Mouse (Mus musculus) lung, postnatal 36 days (tissue): ENCODE results near the gene Cntrl.

Experiments used
- DNase-seq: peaks from one replicate; pipeline ENCODE4 v3.0.0; 2022; ENCODE audit warnings: mixed read lengths

The Cntrl gene

GRCm38 (mm10) chr2:35109141-35109923 lies at the start of gene Cntrl:
Gene Cntrl, plus strand, starts transcription at chr2:35109492.
- peak; percentile 97 for DNase-seq

DNA sequence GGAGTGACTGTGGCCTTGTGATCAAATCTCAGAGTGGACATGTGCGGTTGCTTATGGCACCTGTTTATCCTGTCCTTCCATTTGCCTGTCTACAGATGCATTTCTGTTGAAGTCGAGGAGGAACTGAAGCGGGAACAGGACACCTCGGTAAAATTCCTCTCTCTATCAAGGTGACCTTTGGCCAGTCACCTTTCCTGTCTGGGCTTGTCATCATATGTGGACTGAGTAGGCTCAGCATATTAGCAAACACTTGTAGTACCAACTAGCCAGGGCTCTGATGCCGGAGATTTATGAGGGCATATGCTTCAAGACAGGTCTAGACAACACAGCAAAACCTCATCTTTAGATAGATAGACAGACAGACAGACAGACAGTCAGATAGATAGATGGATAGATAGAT lies 49.0 kb upstream of the Cntrl start:
- DNase-seq = no peak

DNA sequence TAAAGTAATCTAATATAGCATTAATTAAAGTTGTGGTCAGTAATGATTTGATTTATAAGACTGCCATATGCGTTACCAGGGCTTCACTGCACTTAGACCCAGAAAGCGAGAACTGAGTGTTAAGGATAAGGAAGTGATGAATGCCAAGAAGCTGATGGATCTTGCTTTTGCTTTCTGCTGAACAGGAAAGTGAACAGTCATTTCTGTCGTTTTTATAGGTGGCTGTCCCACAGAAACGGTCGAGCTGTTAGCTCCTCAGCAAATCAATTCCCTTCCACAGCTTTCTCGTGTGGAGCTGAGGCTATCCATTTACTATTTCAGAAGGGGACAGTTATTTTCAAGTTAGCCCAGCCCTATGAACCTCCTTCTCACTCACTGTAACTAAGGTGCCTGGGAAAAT lies 48.4 kb upstream of the Cntrl start:
- no peak for DNase-seq

GRCm38 (mm10) chr2:35061338-35061737 lies 48.0 kb upstream of the Cntrl start, which contains the start of gene Hc:
Gene Hc, minus strand, starts transcription at chr2:35061438.
- no peak for DNase-seq

DNA sequence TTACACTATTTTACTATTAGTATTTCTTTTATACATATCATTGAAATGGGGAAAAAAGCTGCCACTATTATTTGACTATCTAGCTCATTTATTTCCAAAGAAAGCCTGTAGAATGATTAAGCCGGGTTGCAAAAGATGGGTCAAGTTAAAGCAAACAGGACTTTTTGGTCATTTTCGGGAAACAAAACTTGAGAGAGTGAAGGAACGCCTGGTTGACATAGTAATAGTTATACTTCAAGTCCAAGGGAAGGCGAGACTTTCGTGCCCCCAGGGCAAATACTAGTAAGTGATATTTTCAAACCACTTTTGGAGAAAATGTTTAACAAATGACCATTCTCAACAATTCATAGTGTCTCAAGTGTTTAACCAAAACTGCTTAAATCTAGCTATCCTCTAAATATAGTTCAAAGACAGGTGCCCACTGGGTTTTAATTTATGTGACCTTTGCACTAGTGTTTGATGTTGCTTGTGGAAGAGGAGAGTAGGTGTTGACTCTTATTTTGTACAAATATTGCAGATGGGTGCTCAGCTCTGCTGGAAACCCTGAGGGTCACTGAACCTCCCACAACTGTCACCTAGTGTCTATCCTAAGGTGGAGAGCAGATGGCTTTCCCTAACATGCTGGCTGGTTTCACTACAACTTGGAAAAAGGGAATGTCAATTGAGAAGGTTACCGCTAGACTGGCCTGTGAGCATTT lies 45.8 kb upstream of the Cntrl start:
- DNase-seq = peak; percentile 13

GRCm38 (mm10) chr2:35066525-35067082 lies 42.7 kb upstream of the Cntrl start:
- no peak for DNase-seq

DNA sequence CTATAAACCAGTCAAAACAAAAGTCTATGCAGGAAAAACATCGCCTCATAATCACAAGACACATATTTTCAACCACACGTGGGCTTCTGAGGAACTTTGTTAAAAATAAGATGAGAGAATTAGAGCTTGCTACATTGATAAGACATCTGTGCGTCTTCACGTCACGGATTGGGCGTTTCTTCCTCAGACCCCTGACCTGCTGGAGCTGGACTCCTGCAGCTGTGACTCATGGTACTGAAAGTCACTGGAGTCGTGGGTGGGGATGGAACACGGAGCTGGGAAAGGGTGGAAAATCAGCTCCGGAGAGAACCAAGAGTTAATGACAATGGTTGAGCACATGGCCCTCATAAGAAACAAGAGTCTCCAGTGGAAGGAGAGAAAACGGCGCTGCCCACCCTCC lies 42.2 kb upstream of the Cntrl start:
- no peak for DNase-seq

GRCm38 (mm10) chr2:35069124-35069523 lies 40.2 kb upstream of the Cntrl start:
- DNase-seq = peak; percentile 14

DNA sequence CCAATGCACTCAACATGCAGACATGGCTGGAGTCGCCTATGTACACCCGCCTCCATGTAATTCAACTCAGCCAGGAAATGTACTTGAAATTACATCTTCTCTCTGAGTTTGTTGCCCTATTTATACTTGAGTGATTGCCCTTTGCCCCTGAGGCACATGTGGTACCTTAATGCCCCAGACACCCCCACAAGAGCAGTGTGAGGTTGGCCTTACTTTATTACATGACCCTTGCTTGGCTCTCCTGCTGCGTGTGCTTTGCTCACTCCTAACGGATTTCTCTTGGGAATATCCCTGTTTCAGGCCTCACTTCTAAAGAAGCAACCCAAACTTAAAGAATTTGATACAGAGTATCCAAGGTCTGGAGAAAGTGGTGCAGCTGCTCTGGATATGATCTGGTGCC lies 39.0 kb upstream of the Cntrl start:
- DNase-seq = no peak

DNA sequence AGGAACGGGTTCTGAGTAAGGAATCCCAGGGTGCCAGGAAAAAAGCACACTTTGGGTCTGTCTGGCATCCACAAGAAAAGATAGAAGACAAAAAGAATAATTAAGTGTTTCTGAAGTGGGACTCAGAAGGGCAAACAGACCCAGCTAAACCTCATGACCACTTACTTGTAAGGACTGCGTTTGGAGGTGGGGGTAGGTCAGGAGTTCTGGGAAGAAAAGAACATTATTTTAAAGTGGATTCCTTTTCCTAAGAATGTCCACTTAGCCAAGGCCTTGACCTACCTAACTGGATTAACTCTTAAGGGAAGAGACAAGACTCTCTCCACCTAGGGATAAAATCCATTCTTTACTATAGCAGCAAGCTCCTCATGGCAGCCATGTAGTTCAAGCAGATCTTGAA lies 36.7 kb upstream of the Cntrl start:
- peak; percentile 18 for DNase-seq

- DNase-seq = no peak
These were observed 35.0 kb upstream of the Cntrl start for GRCm38 (mm10) chr2:35074328-35074727.

DNA sequence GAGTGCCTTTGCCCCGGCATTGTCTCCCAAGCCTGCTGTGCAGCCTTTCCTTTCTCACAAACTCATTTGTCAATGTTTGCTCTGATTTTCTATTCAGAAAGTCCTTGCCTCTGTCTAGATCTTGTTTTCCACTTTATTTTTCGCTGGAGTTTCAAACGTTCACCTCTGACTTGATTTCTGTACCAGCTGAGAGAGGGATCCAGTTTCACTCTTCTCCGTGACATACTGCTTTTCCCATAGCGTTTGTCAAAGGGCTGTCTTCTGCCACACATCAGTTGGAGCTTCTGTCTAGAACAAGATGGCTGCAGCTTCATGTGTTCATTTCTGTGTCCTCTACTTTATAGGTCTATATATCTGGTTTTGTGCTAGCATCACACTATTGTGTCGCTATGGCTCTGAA lies 30.1 kb upstream of the Cntrl start:
- no peak for DNase-seq

GRCm38 (mm10) chr2:35087418-35087817 lies 21.9 kb upstream of the Cntrl start:
- DNase-seq = no peak

DNA sequence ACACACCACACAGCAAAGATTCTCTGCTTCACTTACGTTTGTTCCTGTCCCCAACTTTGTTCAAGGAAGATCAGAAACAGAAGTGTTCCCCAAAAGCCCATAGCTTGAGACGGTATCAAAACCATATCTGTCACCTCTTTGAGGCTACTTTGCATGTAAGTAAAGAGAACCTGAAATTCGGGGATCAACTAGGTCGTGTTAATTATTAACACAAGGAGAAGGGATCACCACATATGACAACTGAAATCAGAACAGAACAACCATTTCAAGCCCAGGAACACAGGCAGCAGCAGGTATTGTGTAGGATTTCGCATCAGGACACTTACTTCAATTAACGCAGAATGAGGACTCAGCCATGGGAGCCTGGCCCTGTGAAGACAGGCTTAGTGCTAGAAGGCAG lies 8.8 kb upstream of the Cntrl start:
- DNase-seq = no peak

- DNase-seq = no peak
These were observed 7.8 kb upstream of the Cntrl start, which contains the start of gene AI182371 for GRCm38 (mm10) chr2:35101443-35101842. Gene AI182371, minus strand, starts transcription at chr2:35101543.

- no peak for DNase-seq
These were observed 6.5 kb upstream of the Cntrl start for GRCm38 (mm10) chr2:35102777-35103176.

DNA sequence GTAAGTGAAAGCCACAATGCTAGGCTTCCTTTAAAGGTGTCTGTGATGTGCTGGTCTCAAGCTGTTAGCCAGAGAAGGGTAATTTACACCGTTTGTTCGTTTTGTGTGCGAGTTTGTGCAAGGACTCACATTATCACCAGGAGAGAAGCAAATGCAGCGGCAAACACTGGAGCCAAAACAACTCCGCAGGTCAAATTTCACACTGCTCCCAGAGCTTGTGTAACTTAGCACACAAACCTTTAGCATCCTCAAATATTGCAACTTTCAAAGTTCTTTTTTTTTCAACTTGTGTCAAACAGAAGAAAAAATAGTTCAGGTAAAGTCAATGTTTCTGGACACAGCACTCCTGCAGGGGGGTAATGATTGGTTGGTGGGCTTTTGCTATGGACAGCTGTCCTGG lies 5.7 kb upstream of the Cntrl start:
- DNase-seq = no peak

DNA sequence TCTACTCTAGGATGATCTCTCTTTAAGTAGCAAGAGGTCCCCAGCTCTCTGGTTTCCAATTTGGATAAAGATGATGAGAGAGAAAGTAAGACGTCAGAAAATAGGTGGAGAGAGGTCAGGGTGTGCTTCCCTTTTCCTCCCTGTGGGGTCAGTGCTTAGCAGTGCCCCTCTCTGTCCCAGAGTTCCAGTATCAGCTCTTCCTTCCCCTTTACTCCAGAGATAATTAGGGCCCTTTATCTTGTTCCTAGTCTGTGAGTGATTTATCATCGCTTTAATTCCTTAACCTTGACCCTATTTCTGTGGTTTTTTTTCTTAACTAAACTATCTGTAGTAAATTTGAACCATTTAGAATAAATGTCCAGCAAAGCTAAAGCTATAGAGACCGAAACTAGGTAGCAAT lies 4.4 kb upstream of the Cntrl start:
- no peak for DNase-seq

- peak; percentile 82 for DNase-seq
These were observed 1.2 kb upstream of the Cntrl start for GRCm38 (mm10) chr2:35107984-35108635.

GRCm38 (mm10) chr2:35108712-35109111 lies 580 bp upstream of the Cntrl start:
- peak; percentile 75 for DNase-seq

GRCm38 (mm10) chr2:35109924-35110304 lies 622 bp downstream of the Cntrl start:
- no peak for DNase-seq

DNA sequence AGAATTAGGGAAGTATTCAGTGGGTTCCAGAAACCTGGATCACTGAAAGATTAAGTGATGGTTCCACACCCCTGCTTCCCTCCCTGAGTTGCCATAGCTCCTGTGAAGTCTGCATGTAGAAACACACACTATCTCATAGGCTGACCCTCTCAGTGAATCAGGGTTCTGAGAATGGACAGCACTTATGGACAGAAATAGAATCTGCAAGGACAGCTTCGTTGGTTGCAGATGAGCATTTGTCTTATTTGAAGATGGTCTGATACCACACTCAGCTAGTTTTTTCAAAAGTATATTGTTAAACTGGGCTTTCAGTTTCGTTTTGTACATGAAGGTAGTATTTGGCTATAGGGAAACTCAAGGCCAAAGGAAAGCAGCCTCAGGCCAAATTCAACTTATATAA lies 1.2 kb downstream of the Cntrl start:
- DNase-seq = no peak

DNA sequence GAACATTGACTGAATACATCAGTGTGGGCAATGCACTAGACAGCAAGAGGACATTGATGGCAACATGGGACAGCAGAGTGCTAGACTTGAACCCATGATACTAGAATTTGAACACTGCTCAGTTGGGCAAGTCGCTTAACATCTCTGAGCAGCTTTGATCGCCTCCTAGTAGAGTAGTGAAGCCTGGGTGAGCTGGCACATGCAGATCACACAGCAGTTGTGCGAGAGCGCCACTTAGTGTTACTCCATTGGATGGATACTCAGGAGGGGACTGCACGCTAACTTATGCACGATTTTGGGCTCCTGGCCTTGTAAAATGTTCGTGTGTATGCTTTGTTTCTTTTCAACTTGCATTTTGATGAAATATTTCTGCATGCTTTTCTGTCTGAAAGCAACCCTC lies 15.4 kb downstream of the Cntrl start:
- DNase-seq = no peak

DNA sequence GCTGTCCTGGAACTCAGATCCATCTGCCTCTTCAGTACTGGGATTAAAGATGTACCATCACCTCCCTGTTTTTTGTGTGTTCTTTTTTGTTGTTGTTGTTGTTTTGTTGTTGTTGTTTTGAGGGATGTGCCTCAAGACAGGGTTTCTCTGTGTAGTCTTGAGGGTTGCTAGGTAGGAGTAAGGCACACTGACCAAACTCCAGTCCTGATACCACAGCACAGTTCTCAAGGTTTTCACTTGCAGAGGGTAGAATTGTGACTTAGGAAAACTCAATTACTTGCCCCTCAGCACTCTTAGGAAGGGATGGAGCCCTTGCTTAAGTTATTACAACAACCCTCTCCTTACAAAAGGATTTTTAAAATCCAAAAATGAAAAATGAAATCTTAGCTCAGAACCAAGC lies 22.2 kb downstream of the Cntrl start:
- no peak for DNase-seq
